Mouse (Mus musculus): ENCODE data around the gene Ccl9.

Gene Ccl9

DNA sequence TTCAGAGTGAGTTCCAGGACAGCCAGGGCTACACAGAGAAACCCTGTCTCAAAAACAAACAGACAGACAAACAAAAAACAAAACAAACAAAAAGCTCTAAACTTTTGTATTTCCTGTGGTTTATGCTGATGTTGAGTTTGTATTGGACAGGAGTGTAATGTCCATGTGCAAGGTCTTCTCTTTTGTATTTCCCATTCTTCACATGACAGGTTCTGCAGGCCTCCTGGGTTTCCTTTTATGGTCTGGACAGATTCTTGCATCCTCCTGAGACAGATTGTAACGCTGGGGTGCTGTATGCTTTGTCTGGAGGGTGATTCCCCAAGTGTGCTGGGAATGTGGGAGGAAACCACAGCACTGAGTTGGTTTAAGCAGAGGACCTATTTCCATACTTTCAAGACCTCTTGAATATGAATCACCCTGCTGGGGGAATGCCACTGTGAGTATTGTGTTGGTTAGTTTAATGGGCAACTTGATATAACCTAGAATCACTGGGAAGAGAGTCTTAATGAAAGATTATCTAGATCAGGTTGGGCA is 2.3 kb upstream of the Ccl9 start:
- CTCF ChIA-PET = no interaction called here

DNA sequence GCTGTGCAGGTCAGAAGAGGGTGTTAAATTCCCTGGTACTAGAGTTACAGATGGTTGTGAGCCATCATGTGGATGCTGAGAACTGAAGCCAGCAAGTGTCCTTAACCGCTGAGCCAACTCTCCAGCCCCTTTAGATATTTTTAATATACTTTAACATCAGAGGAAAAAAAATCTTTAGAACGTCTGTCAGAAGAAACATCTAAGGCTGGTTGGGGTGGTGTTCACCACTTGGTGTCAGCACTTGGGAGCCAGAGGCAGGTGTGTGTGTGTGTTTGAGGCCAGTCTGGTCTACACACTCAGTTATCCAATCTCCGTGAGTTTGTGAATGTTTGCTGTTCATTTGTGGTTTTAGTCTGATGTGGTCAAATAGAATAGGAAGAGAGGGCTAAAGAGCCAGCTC is 563 bp upstream of the Ccl9 start:
- CTCF ChIA-PET = no interaction called here

DNA sequence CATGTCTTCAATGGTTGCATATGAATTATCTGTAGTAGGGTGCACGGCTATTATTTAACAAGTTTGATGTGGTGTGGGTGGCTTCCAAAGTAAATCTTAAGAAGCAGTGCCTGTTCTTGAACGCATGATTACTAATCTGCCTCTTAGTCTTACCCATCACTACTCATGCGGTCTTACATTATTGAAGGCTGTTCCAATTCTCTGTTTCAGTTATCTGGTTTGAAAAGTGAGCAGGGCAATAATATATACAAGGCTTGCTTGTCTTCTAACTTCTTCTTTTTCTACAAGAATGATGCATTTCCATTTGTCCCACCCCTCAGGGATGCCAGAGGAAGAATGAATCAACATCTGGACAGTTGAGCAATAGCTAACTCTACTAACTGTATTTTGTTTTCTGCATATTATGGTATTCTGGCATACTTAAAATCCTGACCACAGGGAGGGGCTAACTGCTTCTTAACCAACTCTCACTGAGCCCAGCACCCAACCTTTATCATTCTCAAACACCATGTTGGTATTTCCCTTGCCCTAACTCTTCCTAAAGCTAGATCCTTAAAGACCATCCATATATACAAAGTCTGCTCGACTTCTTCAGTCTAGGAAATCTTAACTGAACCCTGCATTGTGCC is 1.4 kb downstream of the Ccl9 start:
- CTCF ChIA-PET = no interaction called here

DNA sequence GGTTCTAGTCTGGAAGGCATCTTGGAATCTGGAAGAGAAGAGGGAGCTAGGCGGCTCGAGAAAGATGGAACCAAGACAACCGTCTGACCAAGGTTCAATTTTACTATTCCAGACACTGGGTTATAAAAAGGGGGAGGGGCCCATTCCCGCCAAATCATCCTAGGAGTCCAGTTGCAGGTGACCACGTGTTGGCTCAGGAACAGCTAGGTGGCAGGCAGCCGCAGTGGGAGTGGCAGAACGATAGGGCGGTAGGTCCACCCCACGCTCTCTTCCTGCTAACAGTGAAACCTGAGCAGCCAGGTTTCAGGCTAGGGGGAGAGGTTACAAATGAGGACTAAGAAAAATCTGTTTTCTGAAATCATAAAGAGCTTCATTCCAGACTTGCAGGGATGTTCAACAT is 5.6 kb downstream of the Ccl9 start:
- CTCF ChIA-PET = no interaction called here

DNA sequence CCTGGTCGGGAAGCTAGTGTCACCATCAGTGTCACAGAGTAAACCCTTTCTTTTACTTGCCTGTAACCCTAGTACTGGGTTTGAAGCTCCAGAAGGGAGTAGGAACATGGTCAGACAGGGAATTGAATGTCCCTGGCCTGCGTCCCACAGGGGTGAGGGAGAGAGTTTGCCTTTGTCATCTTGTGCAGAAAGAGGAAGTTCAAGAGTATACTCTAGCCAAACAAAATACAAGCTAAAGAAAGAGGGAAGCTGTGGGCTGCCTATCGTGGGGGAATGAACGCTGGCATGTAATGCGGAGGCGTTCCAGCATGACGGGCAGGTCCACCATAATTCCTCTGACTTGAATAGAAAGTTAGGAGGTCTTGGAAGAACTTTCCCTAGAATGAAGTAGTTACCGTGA is 6.2 kb downstream of the Ccl9 start:
- CTCF ChIA-PET = no interaction called here

DNA sequence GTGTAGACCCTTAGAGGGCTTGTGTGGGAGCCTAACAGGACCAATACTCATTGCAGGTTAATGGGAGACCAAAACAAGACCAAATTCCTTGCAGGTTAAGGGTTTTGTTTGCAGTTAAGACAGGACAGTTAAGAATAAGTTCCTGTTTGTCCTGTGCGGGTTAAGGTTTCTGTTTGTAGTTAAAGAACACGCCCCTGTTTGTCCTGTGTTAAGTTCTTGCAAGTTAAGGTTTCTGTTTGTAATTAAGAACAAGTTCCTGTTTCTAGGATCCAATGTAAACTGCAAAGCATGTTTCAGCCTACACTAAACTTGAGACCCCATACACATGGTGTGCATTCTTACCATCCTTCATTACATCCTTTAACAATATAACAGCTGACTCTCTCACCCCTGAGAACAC is 8.2 kb downstream of the Ccl9 start:
- CTCF ChIA-PET = no interaction called here

DNA sequence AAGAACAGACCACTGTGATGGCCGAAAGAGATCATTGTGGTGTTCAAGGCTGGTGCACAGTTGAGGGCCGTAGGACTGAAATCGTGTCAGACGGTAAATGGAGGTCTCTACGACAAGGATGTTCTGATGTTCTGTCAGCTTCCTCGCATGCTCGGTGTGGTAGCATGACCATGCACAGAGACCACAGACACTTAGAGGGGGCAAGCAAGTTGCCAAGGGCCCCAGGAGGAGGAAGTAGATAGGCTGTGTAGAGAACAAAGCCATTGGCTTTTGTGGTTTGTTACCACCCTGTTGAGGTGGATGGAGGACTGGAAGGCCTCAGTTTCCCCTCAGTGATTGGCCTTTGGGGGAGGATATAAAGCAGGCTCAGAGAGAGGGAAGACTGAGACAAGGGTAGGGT is 9.2 kb downstream of the Ccl9 start:
- CTCF ChIA-PET = no interaction called here

DNA sequence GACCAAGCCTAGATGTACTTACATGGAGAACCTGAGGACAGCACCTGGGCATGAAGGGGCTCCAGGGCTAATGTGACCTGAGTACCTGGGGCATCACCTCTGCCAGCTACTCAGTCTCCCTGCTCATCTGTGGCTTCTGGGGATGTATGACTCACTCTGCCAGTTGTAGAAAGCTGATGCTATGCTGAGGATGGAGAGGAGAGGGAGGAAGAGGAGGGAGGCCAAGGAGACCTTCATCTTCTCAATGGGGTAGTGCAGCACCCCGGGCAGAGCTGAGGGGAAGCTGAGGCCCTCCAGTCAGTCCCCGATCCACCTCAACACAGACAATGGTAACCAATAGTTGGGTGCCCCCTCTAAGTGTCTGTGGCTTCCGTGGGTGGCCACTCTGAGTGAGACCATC is 9.7 kb downstream of the Ccl9 start:
- CTCF ChIA-PET = no interaction called here

DNA sequence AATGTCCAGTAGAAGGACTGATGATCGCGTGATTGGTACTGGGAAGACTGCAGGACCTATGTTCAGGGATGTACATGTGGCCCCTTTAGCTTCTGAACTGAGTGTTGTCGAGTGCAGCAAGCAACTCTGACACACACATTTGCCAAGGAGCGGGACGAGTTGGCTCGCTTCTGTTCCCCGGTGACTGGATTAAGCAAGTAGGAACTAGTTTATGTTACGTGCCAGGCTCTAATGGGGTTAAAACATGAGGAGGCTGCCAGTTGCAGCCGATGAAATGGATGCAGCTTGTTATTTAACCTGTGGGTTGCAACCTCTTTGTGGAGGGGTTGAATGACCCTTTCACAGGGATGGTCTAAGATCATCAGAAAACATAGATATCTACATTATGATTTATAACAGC is 10.4 kb downstream of the Ccl9 start:
- CTCF ChIA-PET = no interaction called here

DNA sequence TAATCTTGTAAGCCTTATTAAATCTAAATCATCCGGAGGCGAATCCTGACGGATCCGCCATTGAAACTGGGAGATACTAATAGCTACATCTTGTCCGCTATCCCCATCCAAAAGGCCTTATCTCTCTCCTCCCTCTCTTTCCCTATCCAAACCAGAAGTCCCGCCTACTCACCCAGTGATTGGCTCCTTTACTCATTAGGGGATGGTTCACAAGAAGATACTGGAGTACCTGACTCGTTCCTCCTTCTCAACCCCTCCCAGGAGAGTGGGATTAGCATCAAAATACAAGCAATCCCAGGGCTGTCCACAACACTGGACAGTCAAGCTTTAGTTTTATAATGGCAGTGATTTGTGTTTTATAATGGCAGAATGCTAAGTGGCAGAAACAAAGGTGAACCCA is 11.1 kb downstream of the Ccl9 start:
- CTCF ChIA-PET = no interaction called here

DNA sequence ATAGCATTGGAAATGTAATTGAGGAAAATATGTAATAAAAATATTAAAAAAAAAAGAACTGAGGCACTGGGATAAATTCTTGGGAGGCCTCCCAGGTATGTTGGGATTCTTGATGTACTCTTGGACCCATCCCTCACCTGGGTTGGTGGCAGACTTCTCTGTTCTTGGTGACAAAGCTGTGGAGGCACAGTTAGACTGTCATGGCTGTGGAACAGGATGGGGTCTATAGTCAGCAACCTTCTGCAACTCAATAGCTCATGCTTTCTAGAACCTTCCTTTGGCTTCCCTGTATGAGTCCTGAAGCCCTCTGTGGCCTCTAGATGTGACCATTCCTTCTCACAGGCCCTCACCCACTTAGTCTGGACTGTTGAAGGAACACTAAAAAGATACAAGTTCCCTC is 11.8 kb downstream of the Ccl9 start:
- CTCF ChIA-PET = no interaction called here

DNA sequence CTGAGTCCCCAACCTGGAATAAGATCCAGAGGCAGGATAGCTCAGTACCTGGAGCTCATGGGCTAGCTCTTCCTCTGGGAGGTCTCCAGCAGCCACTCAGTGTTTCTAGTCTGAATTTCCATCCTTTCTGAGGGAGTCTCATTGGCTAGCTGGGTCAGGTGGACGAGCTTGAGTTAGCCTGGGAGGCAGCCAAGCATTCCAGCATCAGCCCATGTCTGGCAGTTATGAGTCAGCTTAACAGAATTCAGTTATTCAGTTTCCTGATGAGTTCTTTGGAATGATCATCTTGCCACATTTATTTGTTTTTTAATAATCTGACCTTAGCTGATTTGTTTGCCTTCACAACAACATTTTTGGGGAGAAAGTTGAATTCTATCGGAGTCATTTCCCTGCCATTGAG is 14.7 kb downstream of the Ccl9 start:
- CTCF ChIA-PET = no interaction called here

DNA sequence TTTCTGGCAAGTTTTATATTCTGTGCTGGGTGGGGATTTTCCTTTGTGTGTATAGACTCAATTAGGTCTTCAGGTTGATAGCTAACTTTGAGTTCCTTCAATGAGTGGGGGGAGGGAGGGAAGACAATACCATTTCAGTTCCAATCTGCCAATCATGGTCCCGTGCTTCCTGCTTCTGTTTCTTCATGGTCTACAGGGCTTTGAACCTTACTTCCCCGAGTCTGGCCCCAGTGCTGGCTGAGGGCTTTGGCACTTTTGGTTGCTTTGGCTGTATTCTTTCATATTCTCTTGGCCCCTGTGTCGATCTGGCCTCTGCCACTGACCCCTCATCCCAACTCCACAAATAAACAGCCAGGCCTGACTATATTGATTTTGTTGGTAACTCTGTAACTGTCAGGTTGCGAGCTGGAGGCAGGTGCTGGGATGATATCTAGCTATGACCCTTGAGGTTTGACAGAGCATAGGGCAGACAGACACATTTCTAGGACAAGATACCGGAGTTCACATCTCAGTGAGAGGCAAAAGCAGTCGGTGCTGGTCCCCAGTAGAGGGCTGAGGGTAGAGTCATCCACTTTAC is 16.0 kb downstream of the Ccl9 start:
- CTCF ChIA-PET = interaction anchor here (0.9 to 1.2 kb wide), 2 partner anchors 9 to 66 kb away, joined by 3 to 4 read pairs; no protein-coding TSS in a partner anchor

DNA sequence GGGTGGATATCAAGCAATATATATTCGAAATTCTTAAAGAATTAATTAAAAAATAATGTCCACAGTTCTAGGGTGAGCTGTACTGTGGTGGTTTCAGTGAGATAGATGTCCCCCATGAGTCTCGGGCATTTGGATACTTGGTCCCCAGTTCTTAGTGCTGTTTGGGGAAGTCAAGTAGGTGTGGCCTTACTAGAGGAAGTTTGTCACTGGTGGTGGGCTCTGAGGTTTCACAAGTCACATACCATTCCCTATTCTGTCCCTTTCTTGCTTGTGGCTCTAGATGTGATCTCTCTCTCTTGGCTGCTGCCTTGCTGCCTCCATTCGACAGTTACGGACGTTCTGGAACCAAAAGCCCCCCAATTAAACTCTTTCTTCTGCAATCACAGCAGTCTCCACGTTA is 18.0 kb downstream of the Ccl9 start:
- CTCF ChIA-PET = interaction anchor here (0.5 kb wide), 1 partner anchor 80 kb away, joined by 4 read pairs; no protein-coding TSS in a partner anchor

DNA sequence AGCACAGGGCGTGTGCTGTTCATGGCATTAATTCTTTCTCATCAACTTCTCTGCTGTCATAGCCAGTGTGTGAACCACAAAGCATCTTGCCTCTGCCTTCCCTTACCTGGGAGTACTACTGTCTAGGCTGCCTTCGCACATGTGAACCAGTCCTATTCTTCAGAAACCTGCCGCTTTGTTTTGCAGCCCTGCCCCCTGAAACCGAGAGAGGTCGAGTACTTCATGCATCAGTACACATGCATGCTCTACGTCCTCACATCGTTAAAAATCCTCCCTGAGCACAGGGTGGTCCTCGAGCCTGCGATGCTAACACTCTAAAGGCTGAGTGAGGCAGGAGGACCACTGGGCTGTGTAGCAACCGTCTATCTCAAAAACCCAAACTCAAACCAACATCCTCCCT is 21.4 kb downstream of the Ccl9 start:
- CTCF ChIA-PET = interaction anchor here (1.0 to 1.4 kb wide), 3 partner anchors 83 to 174 kb away, joined by 4 to 13 read pairs (median 4); no protein-coding TSS in a partner anchor

DNA sequence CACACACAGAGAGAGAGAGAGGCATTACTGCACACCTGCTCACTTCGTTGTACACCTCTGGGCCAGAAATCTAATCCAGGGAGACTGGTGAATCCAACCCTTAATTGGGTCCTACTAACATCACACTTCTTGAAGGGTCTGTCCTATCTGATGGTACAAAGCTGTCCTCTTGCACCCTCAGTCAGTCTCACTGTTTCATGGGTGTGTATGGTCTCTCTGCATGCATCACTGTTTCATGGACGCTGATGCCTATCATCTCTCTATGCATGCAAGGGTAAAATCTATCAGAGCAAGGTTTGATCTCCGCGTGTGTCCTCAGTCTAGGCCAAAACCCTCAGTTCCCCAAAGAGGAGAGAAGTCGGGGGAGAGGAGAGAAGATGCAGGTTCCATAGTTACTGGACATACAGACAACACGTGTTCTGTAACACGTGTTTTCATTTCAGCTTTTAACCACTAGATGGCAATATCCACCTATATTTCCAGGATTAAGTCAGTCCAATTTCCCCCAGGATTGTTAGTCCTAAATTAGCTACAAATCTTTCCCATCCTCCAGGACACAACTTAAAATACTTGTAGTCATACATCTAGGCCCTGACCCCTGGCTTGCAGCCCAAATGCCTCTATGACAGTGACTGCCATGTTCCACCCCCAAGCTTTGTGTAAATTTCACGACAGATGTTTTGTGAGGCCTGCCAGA is 22.2 kb downstream of the Ccl9 start:
- CTCF ChIA-PET = interaction anchor here (0.8 to 1.4 kb wide), 4 partner anchors 83 to 189 kb away, joined by 3 to 13 read pairs (median 4); no protein-coding TSS in a partner anchor

DNA sequence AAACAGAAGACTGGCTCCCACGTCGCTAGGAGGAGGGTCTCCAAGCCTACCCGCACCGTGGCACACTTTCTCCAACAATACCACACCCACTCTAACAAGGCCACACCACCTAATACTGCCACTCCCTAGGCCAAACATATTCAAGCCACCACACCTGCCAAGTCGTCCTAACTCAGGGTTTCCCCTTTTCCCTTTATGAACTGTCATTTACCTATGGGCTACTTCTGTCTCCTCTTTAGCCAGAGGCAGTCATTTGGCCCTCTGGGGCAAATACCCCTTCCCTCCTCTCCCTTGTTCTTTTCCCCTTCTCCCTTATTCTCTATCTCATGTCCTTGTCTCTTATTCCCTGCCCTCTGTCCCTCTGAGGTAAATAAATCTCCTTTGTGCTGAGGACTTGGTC is 26.8 kb downstream of the Ccl9 start:
- CTCF ChIA-PET = interaction anchor here (0.6 kb wide), 2 partner anchors 275 to 614 kb away, joined by 5 to 10 read pairs; no protein-coding TSS in a partner anchor

DNA sequence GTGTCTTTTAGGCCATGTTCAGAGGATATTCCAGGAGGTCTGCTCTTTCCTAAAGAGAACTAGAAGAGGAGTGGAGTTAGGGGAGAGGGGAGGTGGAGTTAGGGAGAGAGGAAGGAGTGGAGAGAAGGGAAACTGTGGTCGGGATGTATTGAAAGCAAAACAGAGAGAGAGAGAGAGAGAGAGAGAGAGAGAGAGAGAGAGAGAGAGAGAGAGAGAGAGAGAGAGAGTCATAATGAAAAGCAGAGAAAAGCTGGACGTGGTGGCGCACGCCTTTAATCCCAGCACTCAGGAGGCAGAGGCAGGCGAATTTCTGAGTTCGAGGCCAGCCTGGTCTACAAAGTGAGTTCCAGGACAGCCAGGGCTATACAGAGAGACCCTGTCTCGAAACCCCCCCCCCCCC is 27.4 kb downstream of the Ccl9 start:
- CTCF ChIA-PET = interaction anchor here (0.6 to 1.0 kb wide), 3 partner anchors 178 to 615 kb away, joined by 3 to 10 read pairs (median 5); no protein-coding TSS in a partner anchor

DNA sequence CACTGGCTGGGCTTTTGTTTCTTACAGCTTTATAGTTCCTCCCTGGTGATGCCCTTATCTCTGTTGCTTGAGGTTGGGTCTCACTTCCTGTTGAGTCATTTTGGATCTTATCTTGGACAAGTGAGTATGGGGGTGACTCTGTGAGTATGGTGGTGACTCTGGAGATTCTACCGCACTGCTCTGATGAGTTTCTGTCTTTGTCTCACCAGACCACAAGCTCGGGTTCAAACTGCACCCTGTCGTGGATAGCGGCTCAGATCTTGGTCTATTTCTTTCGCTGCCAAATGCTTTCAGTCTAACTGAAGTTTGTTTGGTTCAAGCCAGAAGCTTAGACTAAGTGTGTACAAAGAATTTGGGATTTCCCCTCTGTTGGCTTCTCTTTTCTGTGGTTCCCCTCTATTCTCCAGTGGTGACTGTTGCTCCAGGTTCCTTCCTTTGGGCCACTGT is 28.2 kb downstream of the Ccl9 start:
- CTCF ChIA-PET = interaction anchor here (1.0 kb wide), 1 partner anchor 179 kb away, joined by 3 read pairs; no protein-coding TSS in a partner anchor

DNA sequence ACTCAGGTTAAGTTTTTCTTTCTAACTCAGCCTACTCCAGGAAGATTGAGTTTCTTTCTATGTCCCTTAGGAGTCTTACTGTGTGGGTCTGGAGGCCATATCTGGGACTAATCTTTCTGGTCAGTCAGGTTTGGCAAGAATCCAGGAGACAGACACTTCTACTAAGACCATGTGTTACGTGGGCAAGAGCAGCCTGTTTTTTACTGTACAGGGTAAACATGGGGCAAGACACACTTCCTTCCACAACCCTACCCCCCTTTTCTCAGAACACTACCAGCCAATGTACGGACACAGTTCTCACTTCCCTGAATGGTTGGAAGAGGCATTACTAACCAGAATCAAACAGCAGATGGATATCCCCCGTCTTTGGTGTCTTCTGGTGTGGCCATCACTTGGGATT is 34.2 kb downstream of the Ccl9 start:
- CTCF ChIA-PET = no interaction called here

DNA sequence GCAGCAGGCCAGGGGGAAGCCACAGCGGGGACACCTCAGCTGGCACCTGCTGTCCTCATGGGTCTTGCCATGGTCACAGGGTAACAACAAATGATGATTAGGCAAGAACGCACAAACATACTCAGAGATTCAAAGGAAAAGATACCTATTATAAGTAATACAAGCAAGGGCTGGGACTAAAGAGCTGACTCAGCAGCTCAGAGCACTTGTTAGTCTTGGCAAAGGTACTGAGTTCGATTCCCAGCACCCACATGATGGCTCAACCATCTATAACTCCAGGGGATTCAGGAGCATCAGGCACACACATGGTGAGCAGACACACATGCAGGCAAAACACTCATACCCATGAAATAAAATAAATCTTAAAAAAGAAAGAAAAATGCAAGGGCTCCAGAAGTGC is 37.0 kb downstream of the Ccl9 start:
- CTCF ChIA-PET = no interaction called here

DNA sequence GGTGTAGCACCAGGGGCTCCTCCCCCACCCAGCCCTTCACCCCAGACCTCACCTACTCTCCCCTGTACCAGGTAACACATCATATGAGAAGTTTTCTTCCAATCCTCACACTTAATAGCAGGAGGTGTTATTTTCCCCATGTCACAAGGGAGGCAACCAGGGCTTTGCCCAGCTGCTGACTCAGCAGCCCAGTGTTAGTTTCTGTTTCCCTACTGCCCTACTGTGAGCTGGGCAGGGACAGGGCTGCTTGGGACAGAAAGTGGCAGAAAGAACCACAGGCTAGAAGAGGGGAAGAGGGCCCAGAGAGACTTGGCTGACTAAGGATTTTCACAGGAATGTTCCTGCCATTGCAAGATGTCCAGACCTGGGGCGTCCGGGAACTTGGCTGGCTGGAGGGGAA is 37.5 kb downstream of the Ccl9 start:
- CTCF ChIA-PET = no interaction called here

Measured in spleen, embryonic (tissue).